Mouse (Mus musculus): ENCODE measurements around the gene Disp2. TPM values are rescaled to one million over a fixed set of nuclear protein-coding genes. Genes with fewer than 3 reads are reported as not detected.

The Disp2 gene
- total and polyA plus RNA-seq, 3 experiments: 0.15 to 0.43 TPM; not detected in 1

DNA sequence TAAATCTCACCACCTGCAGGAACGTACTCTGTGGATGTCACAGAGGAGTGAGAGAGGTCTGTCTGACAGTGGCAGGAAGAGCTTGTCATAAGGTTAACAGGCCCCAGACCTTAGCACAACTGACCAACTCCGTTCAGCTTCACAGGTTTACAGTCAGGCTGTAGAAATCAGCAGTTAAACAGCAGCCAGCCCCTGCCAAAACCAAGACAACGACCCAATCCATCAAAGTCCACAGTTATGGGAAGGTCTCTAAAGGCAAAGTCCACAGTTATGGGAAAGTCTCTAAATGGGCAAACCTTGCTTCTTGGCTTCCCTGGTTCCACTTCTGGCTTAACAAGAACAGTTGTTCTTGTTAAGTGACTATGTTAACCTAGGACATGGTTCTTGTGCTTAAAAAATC is 64.9 kb downstream of the Disp2 start:
- TF ChIP-seq CHD2 (IDR thresholded peaks at IDR 0.05; ENCODE audit: low read length) (no peak), MXI1 (IDR thresholded peaks at IDR 0.05; ENCODE audit: low read depth, low read length) (no peak), MAX (IDR thresholded peaks at IDR 0.05; ENCODE audit: low read length) (no peak), EP300 (IDR thresholded peaks at IDR 0.05; ENCODE audit: low read depth in 1 of 2, low read length in 2 of 2) (no peak), GABPA (IDR thresholded peaks at IDR 0.05; ENCODE audit: low read depth, low read length) (no peak), TBP (IDR thresholded peaks at IDR 0.05; ENCODE audit: low read depth, low read length) (no peak), UBTF (IDR thresholded peaks at IDR 0.05; ENCODE audit: borderline replicate concordance, insufficient read depth, low read depth, low read length) (no peak), MAFK (IDR thresholded peaks at IDR 0.05; ENCODE audit: borderline replicate concordance, low read depth, low read length) (no peak), MYB (IDR thresholded peaks at IDR 0.05; ENCODE audit: low read depth, low read length) (no peak), KAT2A (conservative IDR thresholded peaks at IDR 0.05; ENCODE audit: low read depth, low read length) (no peak), POLR2A (IDR thresholded peaks at IDR 0.05; ENCODE audit: control insufficient read depth in 1 of 2, insufficient read depth in 1 of 2, low read depth in 1 of 2, low read length in 2 of 2, poor library complexity in 1 of 2) (no peak), SMC3 (IDR thresholded peaks at IDR 0.05; ENCODE audit: low read depth, low read length) (no peak), MEF2A (IDR thresholded peaks at IDR 0.05; ENCODE audit: extremely low read depth, insufficient replicate concordance, low read depth, low read length, poor library complexity, severe bottlenecking) (no peak), ELF1 (IDR thresholded peaks at IDR 0.05; ENCODE audit: low read depth, low read length) (no peak)
- Histone ChIP-seq H3K9me3 (replicated peaks; ENCODE audit: insufficient read depth, low read length) (no peaks in the 10 kb centered on the region), H3K4me1 (ENCODE audit: control insufficient read depth in 1 of 2, insufficient read depth in 2 of 2, low read length in 2 of 2) (peaks cover 2 to 11% of the 10 kb centered on the region in 2 experiments; a peak in 3 of 4 replicates)

GRCm38 (mm10) chr2:118846246-118846645 is 66.7 kb downstream of the Disp2 start:
- no peak for DNase-seq (ENCODE audit: low read depth, low spot score)
- Histone ChIP-seq H3K4me3 (ENCODE audit: control insufficient read depth in 1 of 2, insufficient read depth in 1 of 2, low read depth in 2 of 2, low read length in 2 of 2) (no peak overlapping the region), H3K27me3 (ENCODE audit: control insufficient read depth in 1 of 2, insufficient read depth in 2 of 2, low read length in 2 of 2) (no peaks in the 10 kb centered on the region), H3K79me2 (ENCODE audit: control insufficient read depth, insufficient read depth, low read length, poor library complexity) (no peaks in the 10 kb centered on the region), H3K36me3 (ENCODE audit: control insufficient read depth in 1 of 2, insufficient read depth in 2 of 2, low read length in 2 of 2) (peaks cover 0 to 10% of the 10 kb centered on the region in 2 experiments; a peak in 2 of 4 replicates), H3K9ac (ENCODE audit: control insufficient read depth, low read depth, low read length, poor library complexity, severe bottlenecking) (no peak overlapping the region), H3K9me3 (replicated peaks; ENCODE audit: insufficient read depth, low read length) (no peaks in the 10 kb centered on the region), H3K27ac (ENCODE audit: control insufficient read depth, low read depth, low read length) (no peak overlapping the region), H3K4me1 (ENCODE audit: control insufficient read depth in 1 of 2, insufficient read depth in 2 of 2, low read length in 2 of 2) (peaks cover 2 to 10% of the 10 kb centered on the region in 2 experiments; a peak in 3 of 4 replicates)
- TF ChIP-seq TAL1 (IDR thresholded peaks at IDR 0.05; ENCODE audit: low read length): no peak
- no peak for TF ChIP-seq ZMIZ1 (IDR thresholded peaks at IDR 0.05; ENCODE audit: low read depth, low read length)
- no peak for TF ChIP-seq USF2 (IDR thresholded peaks at IDR 0.05; ENCODE audit: borderline replicate concordance in 1 of 2, insufficient read depth in 1 of 2, low read depth in 1 of 2, low read length in 2 of 2)
- TF ChIP-seq GABPA (IDR thresholded peaks at IDR 0.05; ENCODE audit: low read depth, low read length): no peak
- no peak for TF ChIP-seq MYC (IDR thresholded peaks at IDR 0.05; ENCODE audit: low read depth, low read length)
- no peak for TF ChIP-seq SIN3A (IDR thresholded peaks at IDR 0.05; ENCODE audit: low read length)
- TF ChIP-seq POLR2A (IDR thresholded peaks at IDR 0.05; ENCODE audit: control insufficient read depth in 1 of 2, insufficient read depth in 1 of 2, low read depth in 1 of 2, low read length in 2 of 2, poor library complexity in 1 of 2): no peak
- no peak for TF ChIP-seq CHD1 (IDR thresholded peaks at IDR 0.05; ENCODE audit: low read depth, low read length)
- TF ChIP-seq TBP (IDR thresholded peaks at IDR 0.05; ENCODE audit: low read depth, low read length): no peak
- no peak for TF ChIP-seq ZKSCAN1 (IDR thresholded peaks at IDR 0.05; ENCODE audit: low read depth, low read length)

More for the DNA sequence above, 64.9 kb downstream of the Disp2 start:
- Histone ChIP-seq H3K79me2 (ENCODE audit: control insufficient read depth, insufficient read depth, low read length, poor library complexity) (no peaks in the 10 kb centered on the region), H3K27ac (ENCODE audit: control insufficient read depth, low read depth, low read length) (no peak overlapping the region), H3K36me3 (ENCODE audit: control insufficient read depth in 1 of 2, insufficient read depth in 2 of 2, low read length in 2 of 2) (peaks cover 0 to 10% of the 10 kb centered on the region in 2 experiments; a peak in 2 of 4 replicates), H3K9ac (ENCODE audit: control insufficient read depth, low read depth, low read length, poor library complexity, severe bottlenecking) (no peak overlapping the region), H3K27me3 (ENCODE audit: control insufficient read depth in 1 of 2, insufficient read depth in 2 of 2, low read length in 2 of 2) (no peaks in the 10 kb centered on the region), H3K4me3 (ENCODE audit: control insufficient read depth in 1 of 2, insufficient read depth in 1 of 2, low read depth in 2 of 2, low read length in 2 of 2) (no peak overlapping the region)
- DNase-seq (ENCODE audit: low read depth, low spot score): no peak

All from MEL (cell line).